Mouse (Mus musculus) liver, adult 2 months (tissue): ENCODE measurements around the gene Kdm5a.

Source experiments
- CTCF ChIP-seq: fragments of 200-500 bp; IDR thresholded peaks from 2 replicates; pipeline ENCODE4 v1.5.1; 2011; ENCODE audit warnings: low read depth, low read length, control low read depth
- POLR2A ChIP-seq: fragments of 200-500 bp; IDR thresholded peaks from 2 replicates; pipeline ENCODE4 v1.6.1; 2011; ENCODE audit warnings: low read length, control low read depth; ENCODE audit not compliant: insufficient read depth; ENCODE audit errors: extremely low read depth

GRCm38 (mm10) chr6:120469770-120470169 lies 105.8 kb downstream of the Kdm5a start:
- TF ChIP-seq POLR2A (no peak), CTCF (no peak)
